Mouse (Mus musculus) cerebellum, postnatal 14 days (tissue): Measurements from ENCODE around the gene Dlx4.

Experiments used
- DNase-seq, 2 experiments: peaks; one replicate each; pipeline ENCODE4 v3.0.0; 2021; ENCODE audit warnings: mixed read lengths in 2 of 2

Dlx4 gene

GRCm38 (mm10) chr11:95101071-95101788 is 44.8 kb downstream of the Dlx4 start:
- DNase-seq: no peak

GRCm38 (mm10) chr11:95100393-95100792 is 45.7 kb downstream of the Dlx4 start:
- no peak for DNase-seq

GRCm38 (mm10) chr11:95098346-95099095 is 47.5 kb downstream of the Dlx4 start:
- DNase-seq: no peak

GRCm38 (mm10) chr11:95097889-95098288 is 48.2 kb downstream of the Dlx4 start:
- DNase-seq: no peak

- DNase-seq: no peak
Measured at GRCm38 (mm10) chr11:95096608-95097373, 49.3 kb downstream of the Dlx4 start.

- DNase-seq: no peak
Measured at GRCm38 (mm10) chr11:95095596-95095995, 50.5 kb downstream of the Dlx4 start.

- DNase-seq: no peak
Measured at GRCm38 (mm10) chr11:95093077-95093476, 53.0 kb downstream of the Dlx4 start.
